Mouse (Mus musculus): Measurements from ENCODE around the gene Ccnyl1. TPM values are rescaled to one million over a fixed set of nuclear protein-coding genes. Genes with fewer than 3 reads are reported as not detected.
A peak's percentile ranks its signal among the peaks of the same experiment; 100 is the strongest.

Ccnyl1 gene
- polyA plus RNA-seq, 1 experiment from 2014 or later: 5.8 TPM

- H3K4me2 ChIP-seq: peak overlapping the region; percentile 74
- peaks cover 54% of the 10 kb centered on the region for H3K27me3 ChIP-seq (replicated peaks)
- 0 out of 2 replicates have a peak, but pooled peaks have one; percentile 7 for ATAC-seq (replicated peaks)
- no peak overlapping the region for H3K27ac ChIP-seq
- 38% methylated on average over 58 of the region's 58 CpGs for WGBS
- H3K9me3 ChIP-seq: no peaks in the 10 kb centered on the region
- peaks cover 44% of the 10 kb centered on the region for H3K4me1 ChIP-seq
- H3K36me3 ChIP-seq (replicated peaks): no peaks in the 10 kb centered on the region
- H3K4me3 ChIP-seq: peak overlapping the region; percentile 51
- peak overlapping the region; percentile 6; the same call in 1 of the 2 replicates for H3K9ac ChIP-seq
Observed at GRCm38 (mm10) chr1:64734771-64735750, 44.8 kb downstream of the Ccnyl1 start.

DNA sequence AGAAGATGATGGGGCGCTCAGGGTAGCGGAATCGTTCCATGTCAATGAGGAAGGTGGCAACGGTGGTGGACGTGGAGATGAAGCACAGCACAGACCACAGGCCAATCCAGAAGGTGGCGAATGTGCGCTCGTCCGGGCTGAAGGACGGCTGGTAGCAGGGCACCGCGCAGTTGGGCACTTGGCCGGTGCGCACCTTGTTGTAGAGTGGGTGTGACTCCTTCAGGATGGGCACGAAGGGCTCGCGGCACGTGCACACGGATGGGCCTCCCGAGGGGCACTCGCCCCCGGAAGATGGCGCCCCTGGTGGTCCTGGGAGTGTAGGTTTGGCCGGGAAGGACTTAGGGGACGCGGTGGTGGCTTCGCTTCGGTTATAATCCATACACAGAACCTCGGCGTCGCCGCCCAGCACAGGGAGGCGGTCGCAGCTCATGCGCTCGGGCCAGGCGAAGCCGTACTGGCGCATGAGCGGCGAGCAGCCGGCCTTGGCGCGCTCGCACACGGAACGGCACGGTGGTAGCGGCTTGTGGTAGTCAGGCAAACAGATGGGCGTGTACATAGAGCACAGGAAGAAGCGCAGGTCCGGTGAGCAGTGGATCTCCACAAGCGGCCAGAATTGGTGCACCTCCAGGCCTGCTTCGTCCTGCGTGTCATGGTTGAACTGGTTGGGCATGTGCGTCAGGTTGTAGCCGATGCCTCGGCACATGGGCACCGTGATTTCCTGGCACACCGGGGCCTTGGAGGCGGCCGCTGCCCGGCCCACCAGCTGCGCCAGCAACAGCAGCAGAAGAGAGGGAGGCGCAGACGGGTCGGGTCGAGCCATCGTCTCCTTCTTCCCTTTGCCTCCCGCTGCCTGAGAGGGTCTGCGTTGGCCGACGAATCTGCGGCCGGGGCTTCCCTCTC lies 45.8 kb downstream of the Ccnyl1 start:
- H3K9me3 ChIP-seq: no peaks in the 10 kb centered on the region
- H3K4me2 ChIP-seq: peak overlapping the region; percentile 74
- 10% methylated on average over 75 of the region's 75 CpGs for WGBS
- H3K27ac ChIP-seq: no peak overlapping the region
- ATAC-seq (replicated peaks): peak; percentile 48; the same call in 1 of the 2 replicates
- peaks cover 54% of the 10 kb centered on the region for H3K27me3 ChIP-seq (replicated peaks)
- peak overlapping the region; percentile 15; the same call in 1 of the 2 replicates for H3K9ac ChIP-seq
- peaks cover 44% of the 10 kb centered on the region for H3K4me1 ChIP-seq
- H3K36me3 ChIP-seq (replicated peaks): no peaks in the 10 kb centered on the region
- peak overlapping the region; percentile 51 for H3K4me3 ChIP-seq

DNA sequence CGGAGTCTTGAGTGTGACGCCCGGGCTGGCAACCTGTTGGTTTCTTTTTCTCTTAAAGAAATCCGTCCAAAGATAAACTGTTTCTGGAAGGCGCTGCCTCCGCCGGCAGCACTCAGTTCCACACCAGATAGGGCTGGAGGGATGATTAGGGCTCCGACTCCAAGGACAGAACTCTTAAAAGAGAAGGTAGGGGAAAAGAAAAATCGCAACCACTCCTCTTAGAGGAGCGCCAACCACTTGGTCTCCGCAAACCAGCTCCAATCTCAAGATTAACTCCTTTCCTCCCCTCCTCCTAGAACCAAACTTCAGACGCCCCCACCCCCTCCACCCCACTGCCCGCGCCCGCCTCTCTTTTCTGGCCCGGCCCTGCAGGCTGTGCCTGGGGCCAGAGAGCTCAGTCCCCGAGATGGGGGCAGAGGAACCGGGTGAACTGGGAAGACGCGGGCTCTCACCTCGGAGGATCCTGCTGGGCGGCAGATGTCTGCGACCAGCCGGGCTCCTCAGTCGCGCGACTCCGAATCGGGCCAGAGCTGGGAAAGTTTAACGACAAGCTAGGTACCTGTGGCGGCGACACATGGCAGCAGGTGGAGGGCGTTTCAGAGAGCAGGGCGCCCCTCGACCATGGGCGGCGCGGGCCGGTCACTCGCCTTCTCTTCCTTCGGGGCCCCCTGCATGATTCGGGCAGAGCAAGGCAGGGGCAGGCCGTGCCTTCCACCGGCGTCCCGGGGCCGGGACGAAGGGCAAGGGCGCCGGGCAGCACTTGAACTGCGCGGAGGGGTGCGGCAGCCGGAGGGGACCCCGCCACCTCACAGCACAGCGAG lies 46.6 kb downstream of the Ccnyl1 start:
- H3K27ac ChIP-seq: no peak overlapping the region
- H3K4me3 ChIP-seq: peak overlapping the region; percentile 51
- no peaks in the 10 kb centered on the region for H3K9me3 ChIP-seq
- H3K27me3 ChIP-seq (replicated peaks): peaks cover 54% of the 10 kb centered on the region
- no peaks in the 10 kb centered on the region for H3K36me3 ChIP-seq (replicated peaks)
- peak overlapping the region; percentile 15; the same call in 1 of the 2 replicates for H3K9ac ChIP-seq
- no peak; the same call in 1 of the 2 replicates for ATAC-seq (replicated peaks)
- peak overlapping the region; percentile 74 for H3K4me2 ChIP-seq
- 0% methylated on average over 53 of the region's 56 CpGs for WGBS
- peaks cover 38% of the 10 kb centered on the region for H3K4me1 ChIP-seq

GRCm38 (mm10) chr1:64737502-64738179 lies 47.4 kb downstream of the Ccnyl1 start, which contains the start of gene Fzd5:
TSS of gene Fzd5 (minus strand) at chr1:64737751.
- Histone ChIP-seq H3K27ac (0 out of 2 replicates have a peak within 1 kb of the TSS, but pooled peaks have one; percentile 34), H3K27me3 (replicated peaks) (peaks cover 54% of the 10 kb centered on the region), H3K4me3 (peak within 1 kb of the TSS; percentile 51), H3K4me2 (peak within 1 kb of the TSS; percentile 74), H3K9ac (peak within 1 kb of the TSS; percentile 15; the same call in 1 of the 2 replicates), H3K4me1 (peaks cover 38% of the 10 kb centered on the region), H3K9me3 (no peaks in the 10 kb centered on the region), H3K36me3 (replicated peaks) (no peaks in the 10 kb centered on the region)
- WGBS: under 1% methylated on average over 65 of the region's 73 CpGs
- peak; percentile 89 for ATAC-seq (replicated peaks)

DNA sequence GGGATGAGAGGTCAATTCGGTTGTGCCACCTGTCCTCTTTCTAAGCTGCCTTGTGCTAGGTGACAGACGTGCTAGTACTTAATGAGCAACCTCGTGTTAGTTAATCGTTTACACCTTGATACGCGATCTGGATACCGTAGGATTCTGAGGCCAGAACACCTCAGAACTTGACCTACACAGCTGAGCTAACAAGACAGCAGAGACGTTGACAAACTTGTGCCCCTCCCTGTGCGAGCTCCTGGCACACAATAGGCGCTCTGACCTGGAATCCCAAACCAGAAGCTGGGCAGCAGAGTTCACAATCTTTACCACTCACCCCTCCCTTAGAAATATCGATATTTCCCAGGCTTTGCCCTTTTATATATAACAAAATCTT lies 47.9 kb downstream of the Ccnyl1 start:
- Histone ChIP-seq H3K4me1 (peaks cover 38% of the 10 kb centered on the region), H3K27me3 (replicated peaks) (peaks cover 49% of the 10 kb centered on the region)
- no peak; the same call in 1 of the 2 replicates for ATAC-seq (replicated peaks)

DNA sequence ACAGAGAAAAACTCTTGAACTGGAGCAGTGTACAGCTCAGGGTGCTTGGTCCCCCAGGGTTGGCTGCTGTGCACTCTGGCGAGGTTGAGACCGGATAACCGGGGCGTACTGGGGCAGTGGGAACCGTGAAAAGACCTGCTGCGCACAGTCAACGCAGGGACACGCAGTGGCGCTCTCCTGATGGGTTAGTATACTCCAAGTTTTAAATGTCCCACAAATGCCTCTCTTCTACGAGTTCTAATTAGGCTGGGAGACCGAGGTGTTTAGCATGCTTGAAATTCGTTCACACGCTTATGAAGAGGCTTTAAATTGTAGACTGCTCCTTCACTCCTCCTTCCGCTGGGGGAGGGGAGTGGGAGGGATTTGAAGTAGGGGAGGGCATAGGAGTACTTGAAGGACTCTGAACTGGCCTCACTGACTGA lies 48.4 kb downstream of the Ccnyl1 start:
- H3K4me3 ChIP-seq: peak overlapping the region; percentile 51
- no peak for ATAC-seq (replicated peaks)
- H3K4me2 ChIP-seq: peak overlapping the region; percentile 74
- H3K4me1 ChIP-seq: peaks cover 38% of the 10 kb centered on the region
- no peaks in the 10 kb centered on the region for H3K36me3 ChIP-seq (replicated peaks)
- H3K9me3 ChIP-seq: no peaks in the 10 kb centered on the region
- no peak overlapping the region for H3K9ac ChIP-seq
- peaks cover 46% of the 10 kb centered on the region for H3K27me3 ChIP-seq (replicated peaks)
- WGBS: under 1% methylated on average over 14 of the region's 14 CpGs
- no peak overlapping the region for H3K27ac ChIP-seq

More for the DNA sequence above, 47.9 kb downstream of the Ccnyl1 start:
- peak overlapping the region; percentile 51 for H3K4me3 ChIP-seq
- no peaks in the 10 kb centered on the region for H3K9me3 ChIP-seq
- no peak overlapping the region for H3K9ac ChIP-seq
- no peaks in the 10 kb centered on the region for H3K36me3 ChIP-seq (replicated peaks)
- H3K27ac ChIP-seq: 0 out of 2 replicates have a peak overlapping the region, but pooled peaks have one; percentile 34
- peak overlapping the region; percentile 74 for H3K4me2 ChIP-seq
- under 1% methylated on average over 11 of the region's 11 CpGs for WGBS

DNA sequence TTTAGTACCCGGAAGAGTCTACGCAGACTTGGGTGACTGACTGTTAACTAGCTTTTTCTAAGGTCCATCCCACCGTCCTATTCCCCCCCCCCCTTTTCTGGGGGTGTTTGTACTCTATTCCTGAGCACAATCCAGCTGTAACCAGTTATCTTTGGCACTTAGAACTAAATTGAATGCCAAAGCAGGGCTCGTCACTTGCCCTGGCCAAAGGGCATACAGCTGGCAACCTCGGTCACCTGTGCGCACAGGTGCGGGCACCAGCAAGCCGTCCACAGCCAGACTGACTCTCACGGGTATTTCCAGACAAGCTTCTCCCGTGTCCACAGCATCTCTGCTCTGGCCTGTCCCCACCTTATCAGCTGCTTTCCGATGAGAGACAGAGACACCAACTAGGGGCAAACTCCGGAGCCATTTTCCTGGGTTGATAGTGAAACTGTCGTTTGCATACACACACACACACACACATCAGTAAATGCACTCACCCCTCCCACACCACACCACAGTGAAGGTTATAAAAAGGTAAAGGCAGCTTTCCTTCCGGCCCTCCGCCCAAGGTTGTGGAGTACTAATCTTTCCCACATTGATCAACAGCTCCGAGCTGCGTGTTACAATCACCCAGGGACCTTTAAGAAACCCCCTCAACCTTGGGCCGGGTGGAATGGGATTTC lies 52.6 kb downstream of the Ccnyl1 start:
- H3K9me3 ChIP-seq: no peaks in the 10 kb centered on the region
- ATAC-seq (replicated peaks): no peak
- WGBS: 90% methylated on average over 18 of the region's 18 CpGs

DNA sequence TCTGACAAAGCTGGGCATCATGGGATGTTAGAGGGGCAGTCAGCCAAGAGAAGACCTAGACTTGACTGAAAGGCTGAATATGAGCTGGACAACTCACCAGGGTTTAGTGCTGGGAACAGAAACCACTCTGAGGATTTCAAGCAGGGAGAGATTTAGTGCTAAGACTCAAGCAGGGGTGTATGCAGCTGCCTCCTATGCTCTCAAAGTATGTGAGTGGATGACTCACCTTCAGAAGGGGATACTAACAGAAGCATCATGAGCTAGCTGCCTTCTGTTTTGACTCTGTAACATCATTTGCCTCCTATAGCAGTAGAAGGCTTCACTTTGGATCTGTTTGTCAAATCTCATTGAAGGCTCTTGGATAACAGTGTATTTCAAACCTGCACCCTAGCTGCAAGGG lies 54.4 kb downstream of the Ccnyl1 start:
- Histone ChIP-seq H3K27ac (no peak overlapping the region), H3K4me2 (no peak overlapping the region), H3K4me1 (no peaks in the 10 kb centered on the region), H3K4me3 (no peak overlapping the region), H3K9ac (no peak overlapping the region), H3K27me3 (replicated peaks) (peaks cover 3% of the 10 kb centered on the region; the same call in 1 of the 2 replicates), H3K36me3 (replicated peaks) (no peaks in the 10 kb centered on the region), H3K9me3 (no peaks in the 10 kb centered on the region)
- no peak for ATAC-seq (replicated peaks)

More for the DNA sequence above, 52.6 kb downstream of the Ccnyl1 start:
- Histone ChIP-seq H3K36me3 (replicated peaks) (no peaks in the 10 kb centered on the region), H3K4me2 (no peak overlapping the region), H3K27ac (no peak overlapping the region), H3K9ac (no peak overlapping the region), H3K27me3 (replicated peaks) (peaks cover 15% of the 10 kb centered on the region), H3K4me3 (no peak overlapping the region), H3K4me1 (peaks cover 11% of the 10 kb centered on the region)

GRCm38 (mm10) chr1:64753109-64753508 lies 62.9 kb downstream of the Ccnyl1 start:
- Histone ChIP-seq H3K4me1 (no peaks in the 10 kb centered on the region), H3K4me3 (no peak overlapping the region), H3K9ac (no peak overlapping the region), H3K9me3 (no peaks in the 10 kb centered on the region), H3K27me3 (replicated peaks) (no peaks in the 10 kb centered on the region), H3K4me2 (no peak overlapping the region), H3K27ac (no peak overlapping the region), H3K36me3 (replicated peaks) (no peaks in the 10 kb centered on the region)
- WGBS: 88% methylated on average over 8 of the region's 8 CpGs
- ATAC-seq (replicated peaks): no peak

DNA sequence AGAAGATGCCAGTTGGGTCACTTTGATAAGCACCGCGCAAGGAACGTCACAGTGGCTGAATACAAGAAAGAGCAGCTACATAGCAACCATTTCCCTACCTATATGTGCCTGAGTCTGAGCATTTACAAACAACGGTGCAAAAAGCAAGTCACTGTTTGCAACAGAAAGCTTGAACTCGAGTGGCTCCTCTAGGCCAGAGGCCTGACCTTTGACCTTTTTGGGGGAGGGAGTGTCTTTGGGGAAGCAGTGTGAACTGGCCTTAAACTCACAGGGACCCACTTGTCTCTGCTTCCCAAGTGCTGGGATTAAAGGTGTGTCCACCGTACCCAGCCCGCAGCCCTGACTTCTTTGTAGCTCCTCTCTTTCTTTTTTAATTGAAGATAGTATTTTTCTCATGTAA lies 63.4 kb downstream of the Ccnyl1 start:
- Histone ChIP-seq H3K9ac (no peak overlapping the region), H3K9me3 (no peaks in the 10 kb centered on the region), H3K4me1 (no peaks in the 10 kb centered on the region), H3K27me3 (replicated peaks) (no peaks in the 10 kb centered on the region), H3K27ac (no peak overlapping the region), H3K36me3 (replicated peaks) (no peaks in the 10 kb centered on the region), H3K4me2 (no peak overlapping the region), H3K4me3 (no peak overlapping the region)
- ATAC-seq (replicated peaks): no peak
- WGBS: 71% methylated on average over 7 of the region's 7 CpGs

All from midbrain, embryonic 15.5 days (tissue).